Mouse (Mus musculus): ENCODE measurements around the gene Tmem104.

Tmem104 gene

DNA sequence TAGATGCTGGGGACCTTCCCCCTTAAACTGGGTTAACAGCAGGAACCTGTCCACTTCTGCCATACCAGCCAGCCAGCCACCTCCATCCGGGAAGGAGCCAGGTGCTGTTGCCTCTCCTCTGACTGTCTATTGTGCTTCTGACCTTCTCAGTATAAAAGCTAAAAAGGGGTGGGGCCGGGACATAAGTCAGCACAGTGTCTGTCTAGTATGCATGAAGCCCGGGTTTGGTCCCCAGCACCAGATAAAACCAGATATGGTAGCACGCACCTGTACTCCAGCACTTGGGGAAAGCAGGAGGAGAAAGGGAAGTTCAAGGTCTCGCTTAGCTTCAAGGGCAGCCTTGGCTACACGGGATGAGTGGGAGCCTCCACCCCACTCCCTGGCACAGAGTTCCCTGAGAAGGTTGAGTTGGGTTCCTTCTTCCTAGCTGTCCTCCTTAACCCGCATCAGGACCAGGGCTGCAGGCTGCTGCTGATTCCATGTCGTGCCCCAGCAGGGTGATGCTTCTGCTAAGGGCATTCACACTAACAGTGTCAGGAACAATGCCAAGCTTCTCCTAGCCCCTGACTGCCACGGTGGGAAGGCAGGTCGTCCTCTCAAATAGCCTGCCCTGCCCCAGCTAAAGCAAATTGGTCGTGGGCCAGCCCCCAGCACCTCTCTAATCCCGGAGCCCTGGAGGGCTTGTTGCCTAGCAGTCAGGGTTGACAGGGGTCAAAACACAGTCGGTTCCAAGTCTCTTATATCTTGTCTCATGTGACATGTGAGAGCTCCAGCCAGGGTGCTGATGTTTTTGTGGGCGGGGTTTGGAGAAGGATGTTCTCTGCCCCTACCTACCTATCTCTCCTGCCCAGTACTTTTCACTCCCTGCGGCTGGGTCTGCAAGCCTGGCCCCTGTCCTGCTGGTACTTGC is 42.0 kb downstream of the Tmem104 start:
- no peak for DNase-seq (ENCODE audit: low spot score in 2 of 2)

DNA sequence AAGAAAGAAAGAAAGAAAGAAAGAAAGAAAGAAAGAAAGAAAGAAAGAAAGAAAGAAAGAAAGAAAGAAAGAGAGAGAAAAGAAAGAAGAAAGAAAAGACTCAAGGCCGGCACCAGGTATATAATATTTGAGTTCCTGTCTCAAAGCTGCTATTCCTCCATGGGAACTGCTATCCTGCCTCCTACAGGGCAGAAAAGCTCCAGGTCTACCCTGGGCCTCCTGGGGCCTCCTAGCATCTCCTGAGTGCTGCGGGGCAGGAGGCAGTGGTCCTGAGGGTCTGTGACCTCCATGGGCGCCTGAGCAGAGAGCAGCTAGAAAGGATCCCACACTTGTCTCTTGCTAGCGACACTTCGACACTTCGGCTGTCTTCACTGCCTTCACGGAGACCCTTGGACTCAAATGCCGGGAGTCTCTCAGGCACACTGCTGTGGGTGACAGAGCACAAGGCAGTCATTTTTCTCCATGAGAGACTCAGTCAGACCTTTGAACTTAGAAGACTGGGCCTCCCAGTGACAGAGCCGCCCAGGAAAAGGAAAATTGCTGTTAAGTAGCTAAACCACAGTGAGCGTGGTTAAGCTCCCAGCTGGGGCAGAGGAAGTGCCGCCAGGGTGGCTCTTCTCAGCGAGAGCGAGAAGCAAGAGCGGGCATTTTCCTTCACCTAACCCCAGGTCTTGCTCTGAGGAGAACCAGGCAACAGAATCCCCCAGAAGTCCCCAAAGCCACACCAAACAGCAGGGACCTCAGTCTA is 44.1 kb downstream of the Tmem104 start:
- peak in 1 of 2 experiments; percentile 30 for DNase-seq (ENCODE audit: low spot score in 2 of 2)

DNA sequence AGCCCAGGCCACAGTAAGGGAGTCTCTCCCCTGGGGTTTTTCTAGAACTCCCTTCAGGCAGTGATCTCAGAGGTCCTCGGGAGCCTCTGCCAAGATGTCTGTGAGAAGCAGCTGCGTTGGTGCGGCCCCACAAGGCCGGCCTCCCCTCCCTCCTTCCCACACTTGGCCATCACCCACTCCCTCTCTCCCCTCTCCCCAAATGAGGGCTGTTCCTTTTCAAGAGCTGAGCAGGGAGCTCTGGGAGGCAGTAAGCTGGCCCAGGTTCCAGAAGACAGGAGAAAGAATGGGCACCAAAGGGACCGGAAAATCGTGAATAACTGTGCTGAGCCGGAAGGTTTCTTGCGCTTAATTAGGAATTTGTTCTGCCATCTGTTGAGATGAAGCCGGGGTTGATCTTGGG is 44.6 kb downstream of the Tmem104 start:
- no peak for DNase-seq (ENCODE audit: low spot score in 2 of 2)

GRCm38 (mm10) chr11:115232889-115233288 is 45.6 kb downstream of the Tmem104 start:
- DNase-seq (ENCODE audit: low spot score in 2 of 2) = no peak

- DNase-seq (ENCODE audit: low spot score in 2 of 2) = no peak
Measured at GRCm38 (mm10) chr11:115233526-115234290, 46.4 kb downstream of the Tmem104 start.

- no peak for DNase-seq (ENCODE audit: low spot score in 2 of 2)
Measured at GRCm38 (mm10) chr11:115234320-115235044, 47.2 kb downstream of the Tmem104 start.

DNA sequence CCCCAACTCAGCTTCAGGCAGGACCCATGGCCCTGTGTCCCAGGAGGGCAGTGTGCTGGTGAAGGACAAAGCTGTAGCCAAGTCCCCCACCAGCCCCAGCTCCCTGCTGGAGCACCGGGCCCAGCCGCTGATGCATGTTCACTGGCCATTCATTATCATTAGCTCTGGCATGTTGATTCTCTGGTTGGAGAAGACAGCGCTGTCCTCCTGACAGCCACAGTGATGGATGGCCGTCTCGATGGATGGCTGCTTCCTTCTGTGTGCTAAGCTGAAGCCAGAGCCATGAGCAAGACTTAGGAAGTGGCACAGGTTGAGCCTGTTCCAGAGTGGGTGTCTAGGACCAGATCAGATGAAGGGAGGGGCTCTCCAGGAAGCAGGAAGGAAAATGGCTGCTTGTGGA is 49.3 kb downstream of the Tmem104 start:
- DNase-seq (ENCODE audit: low spot score in 2 of 2) = no peak

- no peak for DNase-seq (ENCODE audit: low spot score in 2 of 2)
Measured at GRCm38 (mm10) chr11:115241402-115241801, 54.1 kb downstream of the Tmem104 start.

DNA sequence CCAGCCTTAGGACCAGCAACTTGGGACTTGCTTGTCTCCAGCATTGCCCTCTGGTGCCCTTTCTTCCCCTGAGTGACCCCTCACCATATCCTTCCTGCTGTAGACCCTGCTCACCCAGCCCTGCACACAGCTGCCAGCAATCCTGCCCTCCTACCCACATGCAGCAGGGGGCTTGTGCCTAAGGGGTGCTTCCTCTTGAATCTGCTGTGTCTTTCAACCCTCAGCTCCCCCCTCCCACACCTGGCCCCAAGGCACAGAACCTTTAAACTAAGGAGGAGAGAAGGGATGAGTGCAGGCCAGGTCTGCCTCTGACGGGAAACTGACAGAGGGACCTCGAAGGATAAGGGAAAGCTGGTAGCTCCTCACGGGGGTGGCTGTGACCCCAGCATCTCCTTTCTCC is 55.5 kb downstream of the Tmem104 start:
- DNase-seq (ENCODE audit: low spot score in 2 of 2) = no peak

GRCm38 (mm10) chr11:115243783-115244182 is 56.5 kb downstream of the Tmem104 start:
- no peak for DNase-seq (ENCODE audit: low spot score in 2 of 2)

DNA sequence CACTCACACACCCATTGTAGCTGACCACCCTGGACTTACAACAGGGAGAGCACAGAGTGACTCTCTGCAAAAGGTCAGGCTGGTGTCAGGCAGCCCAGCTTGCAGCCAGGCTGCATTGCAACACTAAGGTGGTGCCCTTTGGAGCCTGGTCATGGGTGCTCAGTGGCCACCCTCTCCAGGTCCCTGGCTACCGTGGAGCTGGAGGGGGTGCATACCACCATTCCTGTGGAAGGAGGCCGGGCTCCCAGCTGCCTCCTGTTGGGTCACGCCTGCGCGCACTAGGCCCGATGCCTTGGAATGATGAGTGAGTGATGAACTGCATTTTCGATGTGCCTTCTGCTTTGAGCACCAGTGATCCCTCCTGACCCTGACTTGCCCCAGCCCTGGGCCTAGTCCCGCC is 57.6 kb downstream of the Tmem104 start:
- no peak for DNase-seq (ENCODE audit: low spot score in 2 of 2)

DNA sequence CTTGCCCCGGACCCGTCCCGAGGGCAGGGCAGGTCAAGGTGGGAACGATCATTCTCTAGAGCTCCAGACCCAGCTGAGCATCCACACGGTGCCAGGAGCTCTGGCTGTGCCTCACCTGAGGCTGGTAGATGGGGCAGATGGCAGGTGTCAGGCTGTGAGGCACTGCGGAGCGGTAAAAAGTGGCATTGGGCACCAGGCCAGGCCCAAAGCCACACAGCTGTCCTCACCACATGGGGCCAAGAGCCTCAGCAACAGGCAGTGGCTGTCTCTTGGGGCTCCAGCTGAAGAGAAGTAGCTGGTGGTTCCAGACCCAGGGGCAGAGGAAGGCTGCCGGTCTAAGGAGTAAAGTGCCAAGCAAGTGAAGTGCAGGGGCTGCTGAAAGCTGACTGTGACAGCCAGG is 59.1 kb downstream of the Tmem104 start:
- no peak for DNase-seq (ENCODE audit: low spot score in 2 of 2)

- DNase-seq (ENCODE audit: low spot score in 2 of 2) = no peak
Measured at GRCm38 (mm10) chr11:115247240-115247639, 60.0 kb downstream of the Tmem104 start.

DNA sequence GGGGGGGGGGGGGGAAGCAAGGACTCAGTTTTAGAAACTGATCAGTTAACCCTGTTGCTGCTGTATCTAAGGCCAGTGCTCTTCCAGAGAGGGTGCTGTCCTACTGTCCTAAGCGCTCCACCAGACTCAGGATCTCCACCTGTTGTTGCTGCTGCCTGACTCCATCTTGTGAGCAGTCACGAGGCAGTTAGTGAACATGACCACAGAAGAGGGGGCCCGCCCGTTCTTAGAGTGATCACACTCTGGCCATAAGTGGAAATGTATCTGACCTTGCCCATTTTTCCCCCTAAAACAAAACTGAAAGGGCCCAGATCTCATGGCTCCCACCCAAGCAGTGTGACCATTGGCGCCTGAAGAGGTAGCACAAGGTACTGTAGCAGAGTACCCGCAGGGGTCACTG is 60.7 kb downstream of the Tmem104 start:
- DNase-seq (ENCODE audit: low spot score in 2 of 2) = no peak

- DNase-seq (ENCODE audit: low spot score in 2 of 2) = no peak
Measured at GRCm38 (mm10) chr11:115249721-115250404, 62.6 kb downstream of the Tmem104 start.

DNA sequence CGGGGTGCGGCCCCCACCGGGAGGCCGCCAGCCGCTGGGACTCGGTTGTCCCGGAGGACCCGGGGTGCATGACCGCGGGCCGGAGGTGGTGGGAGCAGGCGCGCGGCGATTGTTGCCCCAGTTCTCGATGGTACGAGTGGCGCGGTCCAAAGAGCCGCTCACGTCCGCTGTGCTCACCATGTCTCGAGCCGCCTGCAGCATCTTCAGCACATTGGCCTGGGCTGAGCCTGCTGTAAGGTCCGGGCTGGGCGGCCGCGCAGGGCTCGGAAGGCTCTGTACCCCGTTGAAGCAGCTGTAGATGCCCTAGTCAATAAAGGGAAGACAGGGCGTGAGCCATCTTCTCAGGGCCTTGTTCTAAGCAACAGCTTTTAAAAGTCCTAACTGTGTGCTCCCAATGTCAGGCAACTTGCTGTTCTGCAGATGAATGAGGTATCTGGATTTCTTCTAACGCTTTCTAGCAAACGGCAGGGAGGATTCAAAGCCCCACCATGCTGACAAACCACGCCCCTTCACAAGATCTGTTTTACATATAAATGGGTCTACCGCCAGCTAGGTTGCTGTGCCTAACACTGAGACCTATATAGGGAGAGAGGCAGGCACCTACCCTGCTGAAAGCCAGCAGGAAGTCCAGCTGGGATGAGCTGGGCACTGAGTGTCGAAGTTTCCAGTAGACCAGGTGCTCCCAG is 63.3 kb downstream of the Tmem104 start:
- no peak for DNase-seq (ENCODE audit: low spot score in 2 of 2)

GRCm38 (mm10) chr11:115251258-115251657 is 64.0 kb downstream of the Tmem104 start:
- no peak for DNase-seq (ENCODE audit: low spot score in 2 of 2)

GRCm38 (mm10) chr11:115257775-115258510 is 70.7 kb downstream of the Tmem104 start:
- DNase-seq (ENCODE audit: low spot score in 2 of 2) = no peak

GRCm38 (mm10) chr11:115259134-115259533 is 71.8 kb downstream of the Tmem104 start:
- no peak for DNase-seq (ENCODE audit: low spot score in 2 of 2)

DNA sequence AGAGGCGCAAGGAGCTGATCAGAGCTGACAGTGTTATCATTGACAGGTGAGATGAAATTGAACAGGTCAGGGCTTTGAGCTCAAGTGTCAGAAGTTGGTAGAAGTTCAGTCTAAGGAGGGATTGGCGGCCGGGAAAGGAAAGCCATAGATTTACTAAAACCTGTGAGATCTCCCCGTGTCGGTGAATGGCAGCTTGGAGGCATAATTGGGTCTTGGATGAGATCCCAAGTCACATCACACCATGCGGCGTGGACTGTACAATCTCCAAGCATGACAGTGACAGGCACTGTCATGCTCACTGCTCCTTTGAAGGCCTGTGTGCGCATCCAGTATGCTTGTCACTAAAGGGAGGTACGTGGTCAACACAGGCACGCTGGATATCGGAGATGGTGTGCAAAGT is 75.7 kb downstream of the Tmem104 start:
- no peak for DNase-seq (ENCODE audit: low spot score in 2 of 2)
